Mouse (Mus musculus): ENCODE data around the gene Gm45713. TPM values are rescaled to one million over a fixed set of nuclear protein-coding genes. Genes with fewer than 3 reads are reported as not detected.
A peak's percentile ranks its signal among the peaks of the same experiment; 100 is the strongest.
"Not testable (repeated sequence)": the region's sequence is repeated elsewhere in the genome, so short reads cannot be mapped to it uniquely, and the experiment has no call there.

Gene Gm45713
- polyA plus RNA-seq, 1 experiment from 2014 or later = 0.42 TPM

GRCm38 (mm10) chr7:45102940-45103585, 33.0 kb downstream of the Gm45713 start:
- no peaks in the 10 kb centered on the region for H3K27me3 ChIP-seq (replicated peaks)
- H3K9ac ChIP-seq = peak overlapping the region; percentile 9; the same call in 1 of the 2 replicates
- peak overlapping the region; percentile 93 for H3K27ac ChIP-seq
- ATAC-seq (ENCODE audit: insufficient read depth, low FRiP score, low read depth) = 0 out of 2 replicates have a peak, but pooled peaks have one; percentile 2
- no peaks in the 10 kb centered on the region for H3K36me3 ChIP-seq
- peaks cover 22% of the 10 kb centered on the region for H3K4me1 ChIP-seq
- H3K9me3 ChIP-seq = no peaks in the 10 kb centered on the region
- 48% methylated on average over 9 of the region's 9 CpGs for WGBS
- H3K4me3 ChIP-seq (replicated peaks) = peak overlapping the region; percentile 44
- H3K4me2 ChIP-seq = peak overlapping the region; percentile 59

- Histone ChIP-seq H3K9me3 (no peaks in the 10 kb centered on the region), H3K4me3 (replicated peaks) (peak overlapping the region; percentile 44), H3K9ac (no peak overlapping the region), H3K36me3 (no peaks in the 10 kb centered on the region), H3K4me1 (peaks cover 22% of the 10 kb centered on the region), H3K4me2 (peak overlapping the region; percentile 59), H3K27me3 (replicated peaks) (no peaks in the 10 kb centered on the region), H3K27ac (peak overlapping the region; percentile 93; the same call in 1 of the 2 replicates)
- no peak for ATAC-seq (ENCODE audit: insufficient read depth, low FRiP score, low read depth)
- WGBS = 69% methylated on average over 11 of the region's 11 CpGs
These were observed 33.6 kb downstream of the Gm45713 start for GRCm38 (mm10) chr7:45102441-45102840.

- Histone ChIP-seq H3K27me3 (replicated peaks) (no peaks in the 10 kb centered on the region), H3K27ac (no peak overlapping the region), H3K4me3 (replicated peaks) (no peak overlapping the region), H3K9ac (no peak overlapping the region), H3K36me3 (no peaks in the 10 kb centered on the region), H3K9me3 (no peaks in the 10 kb centered on the region), H3K4me1 (peaks cover 22% of the 10 kb centered on the region), H3K4me2 (0 out of 2 replicates have a peak overlapping the region, but pooled peaks have one; percentile 13)
- WGBS = 75% methylated on average over 6 of the region's 6 CpGs
- ATAC-seq (ENCODE audit: insufficient read depth, low FRiP score, low read depth) = no peak
These were observed 36.0 kb downstream of the Gm45713 start for GRCm38 (mm10) chr7:45100046-45100445.

GRCm38 (mm10) chr7:45098541-45099240, 37.3 kb downstream of the Gm45713 start:
- Histone ChIP-seq H3K4me1 (peaks cover 16% of the 10 kb centered on the region), H3K9ac (no peak overlapping the region), H3K4me3 (replicated peaks) (no peak overlapping the region), H3K4me2 (no peak overlapping the region), H3K27ac (no peak overlapping the region), H3K27me3 (replicated peaks) (no peaks in the 10 kb centered on the region), H3K36me3 (no peaks in the 10 kb centered on the region), H3K9me3 (no peaks in the 10 kb centered on the region)
- ATAC-seq (ENCODE audit: insufficient read depth, low FRiP score, low read depth) = no peak
- 87% methylated on average over 8 of the region's 8 CpGs for WGBS

GRCm38 (mm10) chr7:45097479-45097878, 38.6 kb downstream of the Gm45713 start:
- Histone ChIP-seq H3K36me3 (no peaks in the 10 kb centered on the region), H3K9me3 (no peaks in the 10 kb centered on the region), H3K27ac (peak overlapping the region; percentile 3; the same call in 1 of the 2 replicates), H3K4me3 (replicated peaks) (no peak overlapping the region), H3K9ac (no peak overlapping the region), H3K27me3 (replicated peaks) (no peaks in the 10 kb centered on the region), H3K4me2 (no peak overlapping the region), H3K4me1 (peaks cover 14% of the 10 kb centered on the region)
- no peak for ATAC-seq (ENCODE audit: insufficient read depth, low FRiP score, low read depth)
- 56% methylated on average over 6 of the region's 6 CpGs for WGBS

GRCm38 (mm10) chr7:45095965-45096364, 40.1 kb downstream of the Gm45713 start:
- not testable (repeated sequence) for H3K9me3 ChIP-seq; H3K27me3 ChIP-seq (replicated peaks); H3K4me3 ChIP-seq (replicated peaks); ATAC-seq (ENCODE audit: insufficient read depth, low FRiP score, low read depth); H3K9ac ChIP-seq; H3K4me2 ChIP-seq; H3K4me1 ChIP-seq; H3K27ac ChIP-seq; H3K36me3 ChIP-seq
- 94% methylated on average over 14 of the region's 14 CpGs for WGBS

- no peaks in the 10 kb centered on the region for H3K9me3 ChIP-seq
- WGBS = 76% methylated on average over 6 of the region's 6 CpGs
- no peaks in the 10 kb centered on the region for H3K36me3 ChIP-seq
- no peak overlapping the region for H3K27ac ChIP-seq
- ATAC-seq (ENCODE audit: insufficient read depth, low FRiP score, low read depth) = no peak
- no peak overlapping the region for H3K9ac ChIP-seq
- H3K4me2 ChIP-seq = no peak overlapping the region
- peaks cover 12% of the 10 kb centered on the region; the same call in 1 of the 2 replicates for H3K4me1 ChIP-seq
- no peaks in the 10 kb centered on the region for H3K27me3 ChIP-seq (replicated peaks)
- H3K4me3 ChIP-seq (replicated peaks) = no peak overlapping the region
These were observed 40.7 kb downstream of the Gm45713 start for GRCm38 (mm10) chr7:45095367-45095766.

GRCm38 (mm10) chr7:45094121-45094520, 41.9 kb downstream of the Gm45713 start:
- no peak overlapping the region for H3K4me2 ChIP-seq
- no peaks in the 10 kb centered on the region for H3K36me3 ChIP-seq
- H3K4me3 ChIP-seq (replicated peaks) = no peak overlapping the region
- H3K9me3 ChIP-seq = no peaks in the 10 kb centered on the region
- H3K9ac ChIP-seq = no peak overlapping the region
- no peak for ATAC-seq (ENCODE audit: insufficient read depth, low FRiP score, low read depth)
- 28% methylated on average over 7 of the region's 7 CpGs for WGBS
- no peak overlapping the region for H3K27ac ChIP-seq
- peaks cover 14% of the 10 kb centered on the region; the same call in 1 of the 2 replicates for H3K4me1 ChIP-seq
- no peaks in the 10 kb centered on the region for H3K27me3 ChIP-seq (replicated peaks)

GRCm38 (mm10) chr7:45093516-45093905, 42.5 kb downstream of the Gm45713 start:
- H3K4me1 ChIP-seq = peaks cover 14% of the 10 kb centered on the region; the same call in 1 of the 2 replicates
- WGBS = 28% methylated on average over 17 of the region's 18 CpGs
- ATAC-seq (ENCODE audit: insufficient read depth, low FRiP score, low read depth) = no peak
- H3K9me3 ChIP-seq = no peaks in the 10 kb centered on the region
- H3K27ac ChIP-seq = peak overlapping the region; percentile 84
- H3K4me2 ChIP-seq = peak overlapping the region; percentile 21; the same call in 1 of the 2 replicates
- no peak overlapping the region for H3K9ac ChIP-seq
- H3K27me3 ChIP-seq (replicated peaks) = no peaks in the 10 kb centered on the region
- no peak overlapping the region for H3K4me3 ChIP-seq (replicated peaks)
- H3K36me3 ChIP-seq = 0 out of 2 replicates have a peak, but pooled peaks cover under 1% of the 10 kb centered on the region

GRCm38 (mm10) chr7:45092828-45093515, 43.1 kb downstream of the Gm45713 start:
- ATAC-seq (ENCODE audit: insufficient read depth, low FRiP score, low read depth) = no peak
- H3K4me1 ChIP-seq = peaks cover 14% of the 10 kb centered on the region; the same call in 1 of the 2 replicates
- 45% methylated on average over 12 of the region's 12 CpGs for WGBS

GRCm38 (mm10) chr7:45092048-45092447, 44.0 kb downstream of the Gm45713 start, which contains the start of gene Rcn3:
Gene Rcn3, minus strand, starts transcription at chr7:45092221.
- H3K27ac ChIP-seq = peak within 1 kb of the TSS; percentile 86
- H3K9ac ChIP-seq = peak within 1 kb of the TSS; percentile 46
- H3K4me3 ChIP-seq (replicated peaks) = peak within 1 kb of the TSS; percentile 55
- ATAC-seq (ENCODE audit: insufficient read depth, low FRiP score, low read depth) = peak; percentile 90
- under 1% methylated on average over 16 of the region's 16 CpGs for WGBS
- H3K4me2 ChIP-seq = peak within 1 kb of the TSS; percentile 63
- peaks cover 7% of the 10 kb centered on the region; the same call in 1 of the 2 replicates for H3K36me3 ChIP-seq
- H3K27me3 ChIP-seq (replicated peaks) = no peaks in the 10 kb centered on the region
- no peaks in the 10 kb centered on the region for H3K9me3 ChIP-seq
- peaks cover 14% of the 10 kb centered on the region; the same call in 1 of the 2 replicates for H3K4me1 ChIP-seq

More at GRCm38 (mm10) chr7:45092828-45093515, 43.1 kb downstream of the Gm45713 start:
- Histone ChIP-seq H3K4me2 (peak overlapping the region; percentile 21; the same call in 1 of the 2 replicates), H3K9me3 (no peaks in the 10 kb centered on the region), H3K36me3 (0 out of 2 replicates have a peak, but pooled peaks cover 6% of the 10 kb centered on the region), H3K27ac (peak overlapping the region; percentile 84), H3K27me3 (replicated peaks) (no peaks in the 10 kb centered on the region), H3K4me3 (replicated peaks) (no peak overlapping the region; the same call in 1 of the 2 replicates), H3K9ac (no peak overlapping the region)
